Mouse (Mus musculus) cerebellum, adult 11 months (tissue): ENCODE measurements at regions not wholly inside any gene's neighbourhood (a gene's known extent, or its start where the extent isn't known, plus 50 kb on each side); places are given as distances from the start of the nearest gene placed in this dataset.

Source experiments
- DNase-seq: peaks from one replicate; pipeline ENCODE4 v3.0.0; 2022

GRCm38 (mm10) chr3:66515773-66516406, 219.3 kb upstream of the Veph1 start:
- no peak for DNase-seq

DNA sequence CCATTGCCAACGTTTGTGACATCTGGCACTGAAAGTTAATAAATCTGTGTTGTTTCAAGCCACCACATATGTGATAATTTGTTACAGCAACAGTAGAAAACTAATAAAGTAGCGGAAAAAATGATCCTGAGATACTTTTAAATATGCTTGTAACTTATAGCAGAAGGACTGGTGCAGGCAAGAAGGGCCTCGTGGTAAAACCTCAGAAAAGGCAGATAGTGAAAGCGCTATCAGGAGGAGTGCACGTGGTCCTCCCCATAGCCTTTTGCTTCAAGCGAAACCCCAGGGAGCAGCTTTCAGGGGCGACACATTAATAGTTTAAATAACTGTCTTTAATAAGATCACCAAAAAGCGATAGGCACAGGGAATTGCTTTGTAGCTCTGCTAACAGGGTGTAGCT, 217.9 kb upstream of the Veph1 start:
- DNase-seq, result no peak

- no peak for DNase-seq
These were observed 215.8 kb upstream of the Veph1 start for GRCm38 (mm10) chr3:66512408-66512807.

GRCm38 (mm10) chr3:66510455-66510854, 213.8 kb upstream of the Veph1 start:
- no peak for DNase-seq

DNA sequence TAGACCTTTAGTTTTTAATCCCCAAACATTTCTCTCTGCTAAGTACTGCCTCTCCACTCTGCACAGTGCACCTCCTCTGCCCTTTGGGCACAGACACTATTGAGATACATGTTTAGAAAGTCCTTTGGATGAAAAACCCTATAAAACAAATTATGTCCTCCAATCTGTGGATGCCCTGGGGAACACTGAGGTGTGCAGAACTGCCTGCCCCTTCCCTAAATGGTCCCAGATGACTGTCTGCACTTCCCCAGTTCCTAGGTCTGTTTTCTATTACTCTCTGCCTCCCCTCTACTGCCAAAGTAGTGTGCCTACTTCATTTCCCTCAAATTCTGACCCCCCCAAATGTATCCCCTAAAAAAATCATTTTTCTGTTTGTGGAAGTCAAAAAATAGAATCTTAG, 209.5 kb upstream of the Veph1 start:
- DNase-seq, result no peak

GRCm38 (mm10) chr3:66505476-66506076, 208.9 kb upstream of the Veph1 start:
- DNase-seq, result peak; percentile 2

GRCm38 (mm10) chr3:66504717-66505116, 208.1 kb upstream of the Veph1 start:
- no peak for DNase-seq

- no peak for DNase-seq
These were observed 207.0 kb upstream of the Veph1 start for GRCm38 (mm10) chr3:66503615-66504014.

DNA sequence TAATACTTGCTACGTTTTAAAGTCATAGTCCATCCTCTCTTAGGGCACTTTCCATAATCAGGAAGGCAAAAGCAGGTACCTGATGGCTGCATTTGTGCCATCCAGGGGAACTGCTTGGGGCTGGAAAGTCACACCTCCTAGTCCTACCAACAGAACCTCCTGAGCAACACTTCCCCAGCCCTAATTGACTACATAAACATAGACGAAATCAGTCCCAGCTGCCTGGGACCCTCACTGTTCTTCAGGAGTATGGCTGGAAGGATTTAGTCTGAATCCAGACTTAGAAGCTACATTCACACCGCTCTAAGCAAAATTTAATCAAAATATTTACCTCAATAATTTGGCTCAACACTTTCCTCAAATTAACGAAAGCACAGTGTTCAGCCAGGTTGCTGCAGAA, 205.2 kb upstream of the Veph1 start:
- DNase-seq, result no peak

DNA sequence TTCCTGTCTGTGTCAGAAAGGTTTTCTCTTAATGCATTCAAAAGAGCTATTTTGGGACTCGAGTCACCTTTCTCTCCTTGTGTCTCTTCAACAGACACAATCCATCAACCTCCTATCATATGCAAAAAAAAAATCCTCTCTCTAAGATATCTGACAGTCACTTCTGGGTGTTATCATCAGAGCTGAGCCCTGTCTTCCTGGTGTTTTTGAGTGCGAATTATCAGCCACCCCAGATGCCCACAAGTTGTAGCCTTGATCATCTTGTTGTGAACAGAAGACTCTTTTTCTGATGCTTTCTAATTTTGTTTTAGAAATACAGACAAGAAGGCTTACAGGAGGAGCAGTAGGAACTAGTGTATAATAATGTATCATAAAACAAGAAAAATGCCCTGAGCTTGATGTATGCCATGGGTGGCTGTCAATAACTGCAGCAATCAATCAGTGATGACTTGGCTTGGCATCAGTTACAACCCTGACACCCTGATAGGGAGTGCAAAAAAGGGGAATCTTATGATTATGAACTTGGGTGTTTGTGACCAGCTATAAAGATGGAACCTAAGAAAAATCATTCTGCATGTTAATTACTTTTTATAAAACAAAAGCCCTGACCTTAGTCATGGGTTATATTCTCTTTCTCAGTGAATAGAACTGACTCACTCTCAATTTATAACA, 197.9 kb upstream of the Veph1 start:
- no peak for DNase-seq

DNA sequence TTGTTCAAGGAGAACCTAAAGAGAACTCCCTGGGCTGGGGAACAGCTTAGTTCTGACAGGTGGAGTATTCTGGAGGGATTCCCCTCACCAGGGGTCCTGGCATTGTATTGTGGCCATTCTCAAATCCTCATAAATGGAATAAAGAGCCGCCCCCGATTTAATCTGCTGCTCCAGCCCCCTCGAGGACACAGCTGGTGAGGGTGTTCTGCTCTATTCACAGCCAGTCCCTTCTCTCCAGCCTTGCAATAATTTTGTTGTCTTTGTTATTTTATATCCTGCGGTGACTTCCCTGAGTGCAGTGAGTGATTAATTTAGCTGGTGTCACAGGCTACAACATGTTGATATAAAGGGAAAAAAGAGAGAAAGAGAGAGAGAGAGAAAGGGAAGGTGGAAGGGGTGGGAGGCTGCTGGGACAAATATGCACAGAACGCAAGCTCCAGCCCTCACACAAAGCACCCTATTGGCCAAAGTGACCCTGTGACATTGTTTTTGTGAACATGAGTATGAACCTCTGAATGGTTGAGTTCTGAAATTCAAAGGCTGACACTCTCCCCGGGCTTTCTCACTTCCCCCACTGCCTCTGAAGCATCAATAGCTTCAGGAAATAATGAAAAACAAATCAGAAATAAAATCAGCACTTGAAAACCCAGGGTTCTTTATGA, 194.2 kb upstream of the Veph1 start:
- no peak for DNase-seq

DNA sequence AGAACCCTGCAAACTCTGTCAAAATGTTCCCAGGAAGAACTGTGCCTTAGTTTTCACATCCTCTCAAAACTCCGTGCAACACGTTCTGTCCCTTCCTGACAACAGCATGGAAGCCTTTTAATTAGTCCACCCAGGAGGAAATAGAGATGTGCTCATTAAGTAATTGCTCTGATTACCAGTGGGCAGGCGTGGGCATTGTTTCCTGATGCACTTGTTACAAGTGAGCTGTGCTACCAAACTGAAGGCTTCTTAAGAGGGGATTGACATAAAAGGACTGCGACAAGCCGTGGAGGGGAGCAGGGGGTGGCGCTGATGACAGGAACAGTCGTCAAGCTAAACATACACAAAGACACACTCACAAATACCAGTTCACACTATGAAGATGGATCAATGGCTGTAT, 192.1 kb upstream of the Veph1 start:
- no peak for DNase-seq

DNA sequence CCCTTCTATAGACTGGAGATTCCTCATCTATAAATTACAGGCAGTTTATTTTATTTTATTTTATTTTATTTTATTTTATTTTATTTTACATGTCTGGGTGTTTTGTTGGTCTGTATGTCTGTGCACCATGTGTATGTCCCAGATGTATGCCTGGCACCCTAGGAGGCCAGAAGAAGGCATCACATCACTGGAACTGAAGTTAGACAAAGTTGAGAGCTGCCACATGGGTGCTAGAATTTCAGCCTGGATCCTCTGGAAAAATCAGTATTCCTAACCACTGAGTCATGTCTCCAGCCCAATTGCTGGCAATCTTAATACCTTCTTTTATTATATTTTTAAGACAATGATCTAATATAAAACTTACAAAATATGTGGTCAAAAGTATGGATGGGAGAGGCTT, 190.0 kb upstream of the Veph1 start:
- DNase-seq, result no peak

GRCm38 (mm10) chr3:66486184-66486583, 189.5 kb upstream of the Veph1 start:
- DNase-seq, result no peak

DNA sequence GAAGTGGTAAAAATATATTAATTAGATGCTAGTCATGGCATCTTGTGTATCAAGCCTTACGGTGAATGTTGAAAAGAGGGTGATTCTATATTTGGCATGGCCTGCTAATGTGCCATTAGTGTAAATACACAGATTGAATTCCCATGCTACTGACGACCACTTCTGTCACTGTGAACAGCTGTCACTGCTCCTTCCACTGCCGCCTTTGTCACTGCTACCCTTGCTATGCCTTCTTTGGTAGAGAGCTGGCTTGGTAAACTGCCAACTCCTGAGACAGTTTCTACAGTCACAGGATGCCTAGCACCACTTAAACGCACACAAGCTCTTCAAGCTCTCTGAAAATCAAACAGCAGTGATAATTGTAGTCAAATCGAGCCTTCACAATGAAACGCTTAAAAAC, 184.1 kb upstream of the Veph1 start:
- no peak for DNase-seq

GRCm38 (mm10) chr3:66479266-66479665, 182.6 kb upstream of the Veph1 start:
- DNase-seq, result no peak

DNA sequence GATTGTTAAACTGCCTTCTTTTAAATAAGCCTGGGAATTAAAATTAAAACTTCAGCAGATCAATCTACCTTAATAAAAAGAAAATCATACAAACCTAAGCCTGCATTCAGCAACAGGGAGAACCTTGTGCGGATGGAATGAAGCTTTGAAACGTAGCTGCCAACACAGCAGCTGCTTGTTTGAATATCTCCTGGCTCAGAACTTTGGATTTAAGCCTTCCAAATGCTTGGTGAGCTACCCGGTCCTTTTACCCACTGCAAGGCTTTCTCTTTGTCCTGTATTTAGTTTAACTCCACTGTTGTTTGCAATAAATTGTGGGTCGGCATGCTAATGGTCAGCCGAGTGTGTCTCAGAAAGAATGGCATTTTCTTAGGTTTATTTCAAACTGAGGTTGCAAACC, 169.7 kb upstream of the Veph1 start:
- no peak for DNase-seq

DNA sequence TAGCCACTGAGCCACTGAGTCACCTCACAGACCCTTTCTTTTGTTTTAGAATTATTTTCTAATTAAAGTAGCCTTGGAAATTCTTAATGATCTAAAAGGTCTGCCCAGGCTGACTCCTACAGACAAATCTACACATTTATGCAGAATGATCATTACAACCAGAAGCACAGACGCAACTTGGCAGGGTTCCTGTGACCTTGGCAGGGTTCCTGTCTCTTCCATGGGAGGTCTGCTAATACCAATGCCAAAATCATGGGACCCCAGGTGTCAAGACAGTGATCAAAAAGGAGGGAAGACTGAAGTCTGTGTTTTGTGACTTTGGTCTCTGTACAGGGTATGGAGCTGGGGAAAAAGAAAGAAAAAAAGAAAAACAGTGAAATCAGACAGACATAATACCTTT, 168.7 kb upstream of the Veph1 start:
- DNase-seq, result no peak

DNA sequence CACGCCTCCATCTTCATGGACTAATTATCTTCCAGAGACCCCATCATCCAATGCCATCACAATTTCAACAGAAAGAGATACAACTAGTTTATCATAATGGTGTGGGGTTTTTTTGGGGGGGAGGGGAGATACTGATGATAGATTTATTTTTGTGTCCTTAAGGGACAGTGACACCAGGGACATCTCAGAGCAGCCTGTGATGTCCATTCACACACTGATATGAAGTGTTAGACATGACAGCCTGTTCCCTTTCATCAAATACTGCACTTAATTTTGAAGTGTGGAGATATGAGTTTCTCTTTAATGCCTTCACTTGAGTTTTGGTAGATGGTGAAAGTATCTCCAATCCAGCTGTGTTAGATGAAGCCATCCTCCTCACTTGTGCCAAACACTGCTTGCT, 165.7 kb upstream of the Veph1 start:
- DNase-seq, result no peak

DNA sequence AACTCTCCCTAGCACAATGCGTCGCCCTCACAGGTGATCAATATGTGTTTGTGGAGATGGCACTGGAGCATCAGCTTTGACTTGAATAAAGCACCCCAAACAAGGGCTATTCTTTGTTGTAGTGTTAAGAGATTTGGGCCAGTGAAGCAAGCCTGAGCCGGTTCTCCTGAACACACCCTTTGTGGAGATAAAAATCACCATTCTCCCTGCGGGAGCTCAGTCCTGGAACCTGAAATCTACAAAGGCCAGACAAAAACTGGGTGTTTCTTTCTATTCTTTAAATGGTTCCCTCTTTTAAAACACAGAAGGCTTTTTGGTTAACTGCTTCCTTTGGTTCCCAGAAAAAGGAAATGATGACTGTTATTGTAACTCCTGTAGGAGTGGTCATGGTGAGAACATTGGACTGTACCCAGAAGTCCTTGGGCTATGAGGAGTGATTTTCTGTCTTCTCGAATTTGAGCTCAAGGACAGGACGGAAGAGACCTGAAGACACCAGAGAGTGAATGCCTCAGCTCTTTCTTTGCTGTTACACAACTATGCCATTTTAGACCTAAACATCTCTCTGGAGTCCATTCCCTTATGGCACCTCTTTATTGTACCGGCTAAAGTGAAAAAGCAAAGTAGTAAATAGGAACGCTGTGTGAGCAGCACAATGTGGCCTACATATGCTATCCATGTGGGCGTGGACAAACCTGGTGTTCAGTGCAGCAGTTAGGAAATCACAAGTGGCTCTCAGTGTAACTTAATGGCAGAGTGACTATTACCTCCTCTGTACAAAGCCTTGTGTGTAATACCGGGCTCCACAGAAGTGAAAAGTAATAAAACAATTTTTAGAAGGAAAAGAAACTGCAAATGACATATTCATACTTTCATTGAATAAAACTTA, 149.9 kb upstream of the Veph1 start:
- DNase-seq, result no peak

GRCm38 (mm10) chr3:66433216-66433615, 136.6 kb upstream of the Veph1 start:
- DNase-seq, result no peak

DNA sequence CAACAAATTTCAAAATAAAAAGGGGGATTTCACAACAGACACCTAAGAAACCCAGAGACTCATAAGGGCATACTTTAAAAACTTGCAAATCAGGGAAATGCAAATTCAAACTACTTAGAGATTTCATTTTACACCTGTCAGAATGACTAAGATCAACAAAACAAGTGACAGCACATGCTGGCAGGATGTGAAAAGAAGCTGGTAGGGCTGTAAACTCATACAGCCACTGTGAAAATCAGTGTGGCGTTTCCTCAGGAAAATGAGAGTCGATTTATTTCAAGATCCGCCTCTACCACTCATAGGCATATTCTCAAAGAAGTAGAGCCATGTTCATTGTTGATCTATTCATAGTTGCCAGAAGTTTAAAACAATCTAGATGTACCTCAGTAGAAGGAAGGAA, 133.6 kb upstream of the Veph1 start:
- DNase-seq, result no peak

DNA sequence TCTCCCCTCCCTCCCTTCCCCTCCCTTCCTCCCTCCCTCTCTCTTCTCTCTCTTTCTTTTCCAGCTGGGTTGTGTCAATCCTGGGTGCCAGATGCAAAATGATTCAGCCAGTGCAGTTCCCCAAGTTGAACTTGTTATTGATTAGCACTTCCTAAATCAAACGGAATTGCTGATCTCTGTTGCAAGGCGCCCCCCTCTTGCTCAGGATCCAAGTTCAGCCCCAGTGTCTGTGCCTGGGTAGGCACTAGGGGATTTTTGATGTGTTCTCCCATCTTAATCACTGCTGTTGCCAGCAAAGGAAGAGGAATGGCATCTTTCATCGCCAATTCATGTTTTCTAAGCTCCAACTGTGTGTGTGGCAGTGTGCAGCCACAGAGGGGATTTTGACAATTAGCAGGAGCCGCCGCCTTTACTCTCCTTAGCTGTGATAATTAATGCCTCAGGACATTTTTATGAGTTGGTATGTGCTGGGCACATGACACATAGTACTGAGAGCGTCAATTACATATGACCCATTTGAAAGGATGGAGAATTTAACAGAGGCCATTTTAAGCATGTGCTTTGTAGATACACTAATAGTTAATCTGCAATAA, 125.9 kb upstream of the Veph1 start:
- DNase-seq, result no peak
